Mouse (Mus musculus): ENCODE results near the gene Gm3839.
"Not testable (repeated sequence)": the region's sequence is repeated elsewhere in the genome, so short reads cannot be mapped to it uniquely, and the experiment has no call there.

Gene Gm3839

DNA sequence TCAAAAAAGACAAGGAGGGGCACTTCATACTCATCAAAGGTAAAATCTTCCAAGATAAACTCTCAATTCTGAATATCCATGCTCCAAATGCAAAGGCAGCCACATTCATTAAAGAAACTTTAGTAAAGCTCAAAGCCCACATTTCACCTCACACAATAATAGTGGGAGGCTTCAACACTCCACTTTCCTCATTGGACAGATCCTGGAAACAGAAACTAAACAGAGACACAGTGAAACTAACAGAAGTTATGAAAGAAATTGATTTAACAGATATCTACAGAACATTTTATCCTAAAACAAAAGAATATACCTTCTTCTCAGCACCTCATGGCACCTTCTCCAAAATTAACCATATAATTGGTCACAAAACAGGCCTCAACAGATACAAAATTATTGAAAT, at the start of gene Gm3839:
TSS of gene Gm3839 (minus strand) at position 101 of the 400 bp plus-strand sequence.
- not testable (repeated sequence) for DNase-seq (ENCODE audit: low read depth, low spot score)

DNA sequence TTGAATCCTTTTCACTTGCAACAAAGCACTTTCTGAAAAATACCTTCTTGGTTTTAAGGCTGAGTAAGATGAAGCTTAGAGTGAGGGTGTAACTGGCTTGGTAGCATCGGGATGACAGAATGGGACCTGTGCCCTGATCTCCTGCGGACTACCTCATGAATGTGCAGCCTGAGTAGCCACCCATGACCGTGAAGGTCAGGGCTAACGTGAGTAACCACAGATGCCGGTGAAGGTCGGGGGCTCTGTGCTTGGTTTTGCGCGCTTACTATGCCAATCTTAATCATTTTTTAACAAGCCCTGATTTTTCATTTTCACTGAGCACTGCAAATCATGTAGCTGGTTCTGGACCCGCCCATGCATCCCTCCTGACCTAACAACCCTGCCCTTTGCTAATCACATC, 49.1 kb upstream of the Gm3839 start:
- DNase-seq (ENCODE audit: low read depth, low spot score): no peak

DNA sequence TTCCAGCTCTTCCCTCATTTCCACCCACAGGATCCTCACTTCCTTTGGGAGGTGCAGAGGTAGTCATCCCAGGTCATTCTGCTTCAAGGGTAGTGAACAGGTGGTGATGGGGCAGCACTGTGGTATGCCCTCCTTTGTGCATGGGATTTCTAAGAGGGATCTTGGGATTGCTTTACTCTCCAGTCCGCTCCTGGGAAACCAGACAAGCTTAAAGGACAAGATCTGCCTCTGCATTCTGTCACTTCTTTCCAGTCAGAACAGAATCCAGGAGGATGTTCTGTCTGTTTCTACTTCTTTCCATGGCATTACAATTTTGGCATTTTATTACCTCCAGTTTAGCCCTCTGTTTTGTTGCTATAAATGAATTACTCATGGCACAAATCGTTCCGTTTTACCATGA, 21.3 kb upstream of the Gm3839 start:
- DNase-seq (ENCODE audit: low read depth, low spot score): no peak

DNA sequence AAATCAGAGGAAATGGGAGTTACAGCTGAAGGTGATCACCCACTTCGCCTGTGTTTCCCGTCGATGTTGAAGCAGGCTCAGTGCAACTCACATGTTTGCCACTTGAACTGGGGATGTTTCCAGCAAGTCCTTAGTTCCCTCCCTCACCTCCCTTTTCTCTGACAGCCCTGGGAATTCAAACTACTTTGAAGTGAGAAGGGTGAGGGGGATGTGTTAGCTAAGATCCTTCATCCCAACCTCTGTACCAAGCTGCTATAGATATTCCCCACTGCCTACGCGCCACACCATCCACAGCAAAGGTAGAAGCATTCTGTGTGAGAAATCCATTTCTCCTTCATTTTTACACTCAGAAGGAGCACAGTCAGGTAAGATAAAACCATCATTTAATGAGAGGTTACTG, 18.7 kb upstream of the Gm3839 start:
- no peak for DNase-seq (ENCODE audit: low read depth, low spot score)

DNA sequence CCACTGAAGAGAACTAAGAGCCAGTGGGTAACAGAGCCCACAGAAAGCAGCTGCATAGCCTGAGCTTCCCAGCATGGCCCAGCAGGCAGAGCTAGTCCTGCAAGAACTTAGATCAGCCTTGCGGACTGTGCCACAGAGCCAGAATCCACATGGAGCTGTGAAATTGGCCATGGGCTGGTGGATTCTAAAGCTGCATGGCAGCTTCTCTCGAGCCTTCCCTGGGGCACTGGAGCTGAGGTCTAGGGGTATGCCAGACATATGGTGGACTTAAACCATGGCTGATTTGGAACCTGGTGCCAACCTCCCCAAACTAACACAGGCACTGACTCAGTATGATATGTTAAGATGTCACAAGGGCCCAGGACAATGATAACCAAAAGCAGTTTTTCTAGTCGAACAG, 10.4 kb downstream of the Gm3839 start:
- no peak for DNase-seq (ENCODE audit: low read depth, low spot score)

DNA sequence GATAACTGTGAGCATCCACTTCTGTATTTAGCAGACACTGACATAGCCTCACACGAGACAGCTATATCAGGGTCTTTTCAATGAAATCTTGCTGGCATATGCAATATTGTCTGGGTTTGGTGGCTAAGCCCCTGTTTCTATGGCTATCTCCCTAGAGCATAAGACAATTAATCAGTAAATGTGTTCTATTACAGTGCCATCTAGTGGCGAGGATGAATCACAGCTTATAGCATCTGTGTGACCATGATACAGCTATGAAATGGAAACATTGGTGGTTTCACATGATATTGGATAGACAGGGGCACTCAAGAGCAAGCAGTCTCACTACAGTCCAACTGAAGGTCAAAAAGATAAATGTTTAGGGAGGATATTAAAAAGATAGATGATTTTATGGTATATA, 26.5 kb downstream of the Gm3839 start:
- peak; percentile 1 for DNase-seq (ENCODE audit: low read depth, low spot score)

DNA sequence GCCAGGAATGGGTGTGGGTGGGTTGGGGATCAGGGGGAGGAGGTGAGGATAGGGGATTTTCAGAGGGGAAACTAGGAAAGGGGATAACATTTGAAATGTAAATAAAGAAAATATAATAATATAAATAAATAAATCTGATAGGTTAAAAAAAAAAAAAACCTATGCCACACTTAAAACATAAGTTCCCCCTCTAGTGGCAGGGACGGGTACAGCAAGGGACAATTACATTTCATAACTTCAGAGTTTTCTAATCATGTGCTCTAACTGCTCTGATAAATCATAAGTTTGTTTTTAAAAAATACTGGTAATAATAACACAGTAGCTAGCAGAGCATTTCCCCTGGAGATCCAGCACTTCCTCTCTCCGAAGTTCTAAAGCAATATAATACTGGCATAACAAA, 49.4 kb downstream of the Gm3839 start:
- DNase-seq (ENCODE audit: low read depth, low spot score): no peak

DNA sequence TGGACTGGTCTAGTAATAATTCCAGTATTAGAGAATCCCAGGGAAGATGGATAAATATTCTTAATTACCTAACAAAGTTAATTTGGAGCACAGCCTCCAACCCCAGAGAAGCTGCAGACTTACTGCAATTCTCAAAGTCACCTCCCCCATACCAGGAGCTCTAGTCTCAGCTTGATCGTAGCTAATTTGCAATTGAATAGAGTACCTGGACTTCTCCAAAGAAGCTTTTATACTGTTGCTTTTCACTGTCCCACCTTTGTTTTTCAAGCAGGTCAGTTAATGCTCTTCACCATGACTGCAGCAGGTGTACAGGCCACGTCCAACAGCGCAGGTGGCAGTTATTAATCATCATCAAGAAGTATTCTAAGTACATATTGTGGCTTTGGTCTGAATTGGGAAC, 68.6 kb downstream of the Gm3839 start:
- not testable (repeated sequence) for DNase-seq (ENCODE audit: low read depth, low spot score)

DNA sequence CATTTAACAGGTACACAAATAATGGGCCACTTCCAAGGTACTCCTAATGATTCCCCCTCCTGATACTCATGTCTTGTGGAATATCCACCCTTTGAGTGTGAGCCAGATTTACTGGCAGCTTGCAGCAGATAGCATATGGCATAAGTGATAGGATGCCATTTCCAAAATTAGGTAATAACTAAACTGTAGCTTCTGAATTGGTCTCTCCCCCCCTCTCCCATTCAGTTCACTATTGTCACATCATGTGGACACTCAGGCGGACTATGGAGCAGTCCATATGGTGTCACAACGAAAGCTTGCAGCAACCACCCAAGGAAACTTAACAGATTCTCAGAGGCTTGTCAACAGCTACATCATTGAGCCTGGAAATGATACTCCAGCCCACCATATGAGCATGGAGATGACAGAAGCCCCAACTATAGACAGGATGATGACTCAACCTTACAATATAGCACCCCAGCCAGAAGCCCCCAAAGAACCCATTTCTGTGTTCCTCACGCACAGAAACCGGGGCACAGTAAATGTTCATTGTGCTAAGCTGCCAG, 99.3 kb downstream of the Gm3839 start:
- no peak for DNase-seq (ENCODE audit: low read depth, low spot score)

DNA sequence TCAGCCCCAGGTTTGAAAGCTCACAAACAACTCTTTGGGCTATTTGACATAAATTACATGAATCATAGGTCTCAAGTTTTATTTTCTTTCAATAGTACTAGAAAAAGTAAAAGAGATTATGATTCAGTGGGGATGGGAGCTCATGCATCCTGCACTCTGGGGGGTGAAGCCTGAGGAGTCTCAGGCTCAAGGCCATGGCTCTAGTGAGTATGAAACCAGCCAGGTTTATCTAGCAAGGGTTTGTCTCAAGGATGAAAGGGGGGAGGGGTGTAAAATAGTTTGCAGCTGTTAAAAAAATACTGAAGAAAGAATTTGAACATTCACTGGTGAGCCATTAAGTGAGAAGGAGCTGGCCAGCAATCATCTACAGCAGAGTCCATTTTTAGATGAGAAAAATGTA, 108.5 kb downstream of the Gm3839 start:
- DNase-seq (ENCODE audit: low read depth, low spot score): no peak

DNA sequence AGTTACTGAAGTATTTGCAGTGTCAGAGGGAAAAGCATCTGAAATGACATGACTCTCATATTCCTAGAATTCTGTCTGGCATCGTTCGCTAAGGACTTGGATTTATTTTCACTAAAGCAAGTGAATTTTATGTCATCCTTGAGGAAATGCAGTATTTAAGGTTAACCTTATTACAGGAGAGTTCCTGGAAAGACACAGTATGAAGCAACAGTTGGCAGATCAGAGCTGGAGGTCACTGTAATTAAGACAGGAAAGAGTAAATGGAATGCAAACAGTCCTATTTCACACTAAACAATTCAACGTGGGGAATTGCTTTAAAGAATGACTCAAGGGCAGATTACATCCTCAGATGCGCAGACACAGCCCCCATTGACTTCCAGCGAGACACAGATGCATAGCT, 112.0 kb downstream of the Gm3839 start:
- DNase-seq (ENCODE audit: low read depth, low spot score): no peak

DNA sequence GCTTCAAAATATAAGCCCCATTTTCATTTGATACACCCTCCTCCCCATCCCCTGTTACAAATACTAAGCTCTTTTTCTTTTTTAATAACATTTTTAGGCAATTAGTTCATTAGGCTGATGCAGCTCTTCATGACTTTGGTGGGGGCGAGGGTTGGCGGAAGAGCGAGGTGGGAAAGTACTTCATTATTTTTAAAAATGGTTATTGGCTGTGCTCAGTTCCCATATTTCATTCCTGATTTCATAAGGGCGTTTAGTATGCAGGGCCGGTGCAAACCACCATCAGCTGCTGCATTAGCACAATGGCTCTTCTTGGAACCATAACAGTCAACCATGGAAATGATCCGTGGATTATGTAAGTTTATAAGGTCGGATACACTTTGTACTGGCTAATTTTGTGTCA, 124.4 kb downstream of the Gm3839 start:
- no peak for DNase-seq (ENCODE audit: low read depth, low spot score)

Measured in WW6 (cell line).